Mouse (Mus musculus): ENCODE measurements around the gene Fkbp15. TPM values are rescaled to one million over a fixed set of nuclear protein-coding genes. Genes with fewer than 3 reads are reported as not detected.

Fkbp15 gene
- total RNA-seq, 2 experiments from 2014 or later = 42.8 to 43.6 TPM

- DNase-seq (ENCODE audit: low spot score in 2 of 2) = no peak
Measured at GRCm38 (mm10) chr4:62322684-62323083, 37.7 kb downstream of the Fkbp15 start.

GRCm38 (mm10) chr4:62318294-62318693 lies 42.1 kb downstream of the Fkbp15 start:
- no peak for DNase-seq (ENCODE audit: low spot score in 2 of 2)

GRCm38 (mm10) chr4:62316456-62316855 lies 43.9 kb downstream of the Fkbp15 start:
- DNase-seq (ENCODE audit: low spot score in 2 of 2) = no peak

GRCm38 (mm10) chr4:62314516-62314915 lies 45.8 kb downstream of the Fkbp15 start:
- no peak for DNase-seq (ENCODE audit: low spot score in 2 of 2)

- DNase-seq (ENCODE audit: low spot score in 2 of 2) = no peak
Measured at GRCm38 (mm10) chr4:62313641-62314211, 46.6 kb downstream of the Fkbp15 start.

GRCm38 (mm10) chr4:62312821-62313220 lies 47.5 kb downstream of the Fkbp15 start:
- DNase-seq (ENCODE audit: low spot score in 2 of 2) = no peak

- no peak for DNase-seq (ENCODE audit: low spot score in 2 of 2)
Measured at GRCm38 (mm10) chr4:62308406-62308805, 51.9 kb downstream of the Fkbp15 start.

GRCm38 (mm10) chr4:62306840-62307239 lies 53.5 kb downstream of the Fkbp15 start:
- no peak for DNase-seq (ENCODE audit: low spot score in 2 of 2)

GRCm38 (mm10) chr4:62306301-62306700 lies 54.0 kb downstream of the Fkbp15 start:
- no peak for DNase-seq (ENCODE audit: low spot score in 2 of 2)

GRCm38 (mm10) chr4:62303288-62303687 lies 57.1 kb downstream of the Fkbp15 start:
- DNase-seq (ENCODE audit: low spot score in 2 of 2) = no peak

- DNase-seq (ENCODE audit: low spot score in 2 of 2) = no peak
Measured at GRCm38 (mm10) chr4:62302795-62303194, 57.6 kb downstream of the Fkbp15 start.

- no peak for DNase-seq (ENCODE audit: low spot score in 2 of 2)
Measured at GRCm38 (mm10) chr4:62300001-62300400, 60.3 kb downstream of the Fkbp15 start.

- no peak for DNase-seq (ENCODE audit: low spot score in 2 of 2)
Measured at GRCm38 (mm10) chr4:62297280-62298130, 62.8 kb downstream of the Fkbp15 start.

- no peak for DNase-seq (ENCODE audit: low spot score in 2 of 2)
Measured at GRCm38 (mm10) chr4:62294741-62295140, 65.6 kb downstream of the Fkbp15 start.

GRCm38 (mm10) chr4:62293219-62293861 lies 67.0 kb downstream of the Fkbp15 start:
- DNase-seq (ENCODE audit: low spot score in 2 of 2) = peak in 1 of 2 experiments; percentile 26

GRCm38 (mm10) chr4:62292461-62293180 lies 67.7 kb downstream of the Fkbp15 start:
- peak; percentile 32 to 44 for DNase-seq (ENCODE audit: low spot score in 2 of 2)

GRCm38 (mm10) chr4:62290816-62291505 lies 69.4 kb downstream of the Fkbp15 start:
- peak in 1 of 2 experiments; percentile 8 for DNase-seq (ENCODE audit: low spot score in 2 of 2)

GRCm38 (mm10) chr4:62289226-62289625 lies 71.1 kb downstream of the Fkbp15 start:
- no peak for DNase-seq (ENCODE audit: low spot score in 2 of 2)

- DNase-seq (ENCODE audit: low spot score in 2 of 2) = no peak
Measured at GRCm38 (mm10) chr4:62286992-62287900, 73.1 kb downstream of the Fkbp15 start.

Data from layer of hippocampus, postnatal 10 days (tissue).